Mouse (Mus musculus) lung, postnatal 0 days (tissue): ENCODE results near the gene Tm7sf3. TPM values are rescaled to one million over a fixed set of nuclear protein-coding genes. Genes with fewer than 3 reads are reported as not detected.

Experiments used
- ATAC-seq: fragments of 200-750 bp; cut with Nextera tagmentation; 2 replicates; pipeline ENCODE4 v1.8.0; 2017; ENCODE audit warnings: moderate library complexity
- DNase-seq: peaks from one replicate; pipeline ENCODE4 v3.0.0-alpha.2; 2016; ENCODE audit warnings: low spot score
- H3K27ac ChIP-seq: fragments of 300-500 bp; sonication (generic); 2 replicates; pipeline ENCODE4 v1.5.1; 2014; ENCODE audit warnings: antibody characterized with exemption, mild to moderate bottlenecking, low read length, mixed read lengths
- H3K27me3 ChIP-seq: fragments of 300-500 bp; sonication (generic); replicated peaks from 2 replicates; pipeline ENCODE4 v1.6.1; 2014; ENCODE audit warnings: low read length, mixed read lengths; ENCODE audit not compliant: insufficient read depth
- H3K36me3 ChIP-seq: fragments of 300-500 bp; sonication (generic); 2 replicates; pipeline ENCODE4 v1.6.1; 2014; ENCODE audit warnings: low read length, mixed read lengths; ENCODE audit not compliant: insufficient read depth
- H3K4me1 ChIP-seq: fragments of 300-500 bp; sonication (generic); 2 replicates; pipeline ENCODE4 v1.6.1; 2014; ENCODE audit warnings: antibody characterized with exemption, low read depth, low read length, mixed read lengths; ENCODE audit not compliant: insufficient read depth
- H3K4me2 ChIP-seq: fragments of 300-500 bp; sonication (generic); replicated peaks from 2 replicates; pipeline ENCODE4 v1.6.1; 2014; ENCODE audit warnings: low read depth, mild to moderate bottlenecking, low read length, moderate library complexity, mixed read lengths
- H3K4me3 ChIP-seq: fragments of 300-500 bp; sonication (generic); 2 replicates; pipeline ENCODE4 v1.5.1; 2014; ENCODE audit warnings: low read depth, low read length
- H3K9ac ChIP-seq: fragments of 300-500 bp; sonication (generic); replicated peaks from 2 replicates; pipeline ENCODE4 v1.6.1; 2014; ENCODE audit warnings: low read depth, mild to moderate bottlenecking
- H3K9me3 ChIP-seq: fragments of 300-500 bp; sonication (generic); 2 replicates; pipeline ENCODE4 v1.6.1; 2016; ENCODE audit warnings: low read length, mixed read lengths
- CTCF ChIP-seq: IDR thresholded peaks from 2 replicates; pipeline ENCODE4 v1.5.1; 2016; ENCODE audit warnings: antibody characterized with exemption, mild to moderate bottlenecking
- EP300 ChIP-seq: IDR thresholded peaks from 2 replicates; pipeline ENCODE4 v1.6.1; 2016; ENCODE audit warnings: antibody characterized with exemption, mild to moderate bottlenecking, control low read depth
- WGBS: fragments of 180-500 bp; shearing (Covaris S2); extraction: QIAGEN DNeasy Blood & Tissue Kit; methylation state at CpG from one replicate; pipeline ENCODE4 v1.1.7; 2014; 5-methylcytosine and 5-hydroxymethylcytosine counted together
- polyA plus RNA-seq: library from polyadenylated mRNA; unstranded; fragments of >200 nt; fragmentation: Nextera tagmentation; extraction: Ambion mirVana; gene quantifications from 2 replicates; pipeline ENCODE4 v1.2.1, GENCODE M21; 2015

Gene Tm7sf3
- polyA plus RNA-seq, 1 experiment from 2014 or later, result 21.7 TPM

DNA sequence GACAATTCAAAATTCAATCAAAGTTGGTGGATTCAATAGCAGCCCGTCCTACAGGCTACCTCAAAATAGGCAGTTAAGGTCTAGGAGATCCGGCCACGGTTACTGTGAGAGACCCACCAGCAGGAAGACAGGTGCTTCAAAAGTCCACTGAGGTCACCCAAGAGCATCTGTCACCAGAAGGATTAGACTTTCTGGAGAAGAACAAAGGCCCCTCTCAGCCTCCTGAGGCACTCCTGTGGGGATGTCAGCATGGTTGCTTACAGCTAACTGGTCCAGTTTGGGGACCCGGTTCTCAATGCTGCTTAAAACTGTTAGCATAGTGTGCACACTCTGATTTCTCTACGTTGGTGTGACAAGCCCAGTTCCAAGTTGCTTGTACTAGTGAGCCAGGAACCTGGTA lies 29.5 kb upstream of the Tm7sf3 start:
- no peaks in the 10 kb centered on the region for H3K9me3 ChIP-seq
- no peak overlapping the region for H3K9ac ChIP-seq
- DNase-seq (no peak), ATAC-seq (no peak)
- no peak for TF ChIP-seq CTCF
- no peak for TF ChIP-seq EP300
- H3K27ac ChIP-seq, result no peak overlapping the region
- H3K27me3 ChIP-seq, result no peaks in the 10 kb centered on the region
- no peaks in the 10 kb centered on the region for H3K4me1 ChIP-seq
- H3K4me2 ChIP-seq, result no peak overlapping the region
- no peaks in the 10 kb centered on the region for H3K36me3 ChIP-seq
- H3K4me3 ChIP-seq, result no peak overlapping the region
- 48% methylated on average over 5 of the region's 5 CpGs for WGBS

DNA sequence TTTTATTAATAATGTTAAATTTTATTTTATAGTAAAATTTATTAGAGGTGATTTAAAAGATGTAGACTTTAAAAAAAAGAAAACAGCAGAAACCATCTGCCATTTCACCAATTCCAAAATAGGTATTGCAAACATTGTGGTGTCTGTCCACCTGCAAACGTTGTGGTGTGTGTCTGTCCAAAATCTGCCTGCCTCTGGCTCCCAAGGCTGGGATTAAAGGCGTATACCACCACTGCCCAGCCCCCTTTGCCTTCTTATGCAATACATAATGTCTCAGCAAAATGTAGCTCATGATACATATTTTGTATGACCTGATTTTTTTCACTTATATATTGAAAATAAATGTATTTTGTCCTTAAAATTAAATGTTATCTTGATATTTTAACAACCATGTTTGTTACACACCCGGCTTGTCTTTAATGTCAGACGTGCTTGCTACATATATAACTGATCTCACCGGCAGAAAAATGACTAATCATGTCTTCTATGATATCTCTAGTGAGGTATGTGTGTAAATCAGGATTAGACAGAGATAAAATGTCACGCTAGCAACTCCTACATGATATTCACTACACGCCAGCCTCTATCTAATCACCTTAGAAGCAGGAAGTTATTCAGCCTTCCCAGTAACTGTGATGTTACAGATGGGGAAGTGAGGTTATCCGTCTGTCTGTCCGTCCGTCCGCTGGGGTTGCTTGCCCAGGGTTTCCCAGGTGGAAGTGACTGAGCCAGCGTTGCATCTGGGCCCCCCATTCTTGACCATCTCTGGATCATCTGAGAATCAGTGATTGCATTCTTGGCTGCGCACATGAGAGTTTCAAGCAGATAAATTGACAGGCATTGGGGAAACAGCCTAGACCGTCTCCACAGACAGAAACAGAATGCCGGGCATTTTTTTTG lies 28.6 kb upstream of the Tm7sf3 start:
- H3K4me3 ChIP-seq, result no peak overlapping the region
- H3K9me3 ChIP-seq, result no peaks in the 10 kb centered on the region
- no peak overlapping the region for H3K27ac ChIP-seq
- no peak for ATAC-seq
- H3K9ac ChIP-seq, result no peak overlapping the region
- 68% methylated on average over 15 of the region's 15 CpGs for WGBS
- DNase-seq, result no peak
- H3K4me2 ChIP-seq, result no peak overlapping the region
- no peak for TF ChIP-seq CTCF
- no peak for TF ChIP-seq EP300
- no peaks in the 10 kb centered on the region for H3K4me1 ChIP-seq
- H3K36me3 ChIP-seq, result no peaks in the 10 kb centered on the region
- H3K27me3 ChIP-seq, result no peaks in the 10 kb centered on the region

DNA sequence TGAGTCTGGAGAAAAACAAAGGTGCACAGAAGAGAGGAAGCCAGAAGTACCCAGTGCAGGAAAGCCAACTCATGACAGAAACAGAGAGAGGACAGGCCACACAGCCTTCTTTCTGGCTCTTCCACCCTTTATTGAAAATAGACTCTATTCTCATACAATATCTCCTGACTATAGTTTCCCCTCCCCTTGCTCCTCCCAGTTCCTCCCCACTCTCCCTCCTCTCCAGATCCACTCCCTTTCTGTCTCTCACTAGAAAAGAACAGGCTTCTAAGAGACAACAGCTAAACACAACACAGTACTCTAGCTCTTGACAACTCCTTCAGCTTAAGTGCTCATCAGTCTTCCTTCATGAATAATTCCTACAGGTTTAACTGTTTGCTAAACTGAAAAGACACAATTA lies 26.0 kb upstream of the Tm7sf3 start:
- H3K4me2 ChIP-seq, result no peak overlapping the region
- H3K9ac ChIP-seq, result no peak overlapping the region
- H3K36me3 ChIP-seq, result no peaks in the 10 kb centered on the region
- ATAC-seq, result no peak
- no peaks in the 10 kb centered on the region for H3K9me3 ChIP-seq
- TF ChIP-seq EP300, result no peak
- TF ChIP-seq CTCF, result no peak
- H3K27me3 ChIP-seq, result no peaks in the 10 kb centered on the region
- no peak for DNase-seq
- no peaks in the 10 kb centered on the region for H3K4me1 ChIP-seq
- H3K4me3 ChIP-seq, result no peak overlapping the region
- H3K27ac ChIP-seq, result no peak overlapping the region

DNA sequence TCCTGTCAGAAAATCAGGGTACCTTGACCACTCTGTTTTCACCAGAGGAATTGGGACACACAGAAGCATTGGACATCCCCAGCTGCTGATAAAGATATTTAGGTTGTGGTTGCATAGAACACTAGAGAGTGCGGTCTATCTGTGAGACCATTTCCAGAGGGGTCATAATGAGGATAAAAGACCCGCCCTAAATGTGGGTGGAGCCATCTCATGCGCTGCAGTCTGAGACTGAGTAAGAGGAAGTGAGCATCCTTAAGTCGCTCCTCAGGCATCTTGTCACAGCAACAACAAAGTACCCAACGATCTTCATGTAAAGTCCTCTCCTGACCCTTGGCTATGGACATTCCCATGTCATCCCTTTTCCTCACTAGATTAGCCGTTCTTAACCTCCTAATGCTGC lies 24.2 kb upstream of the Tm7sf3 start:
- Histone ChIP-seq H3K4me2 (no peak overlapping the region), H3K9ac (no peak overlapping the region), H3K36me3 (no peaks in the 10 kb centered on the region), H3K9me3 (no peaks in the 10 kb centered on the region), H3K27ac (no peak overlapping the region), H3K4me3 (no peak overlapping the region), H3K4me1 (no peaks in the 10 kb centered on the region), H3K27me3 (no peaks in the 10 kb centered on the region)
- TF ChIP-seq EP300 (no peak), CTCF (no peak)
- WGBS, result 65% methylated on average over 6 of the region's 6 CpGs
- ATAC-seq (no peak), DNase-seq (no peak)

DNA sequence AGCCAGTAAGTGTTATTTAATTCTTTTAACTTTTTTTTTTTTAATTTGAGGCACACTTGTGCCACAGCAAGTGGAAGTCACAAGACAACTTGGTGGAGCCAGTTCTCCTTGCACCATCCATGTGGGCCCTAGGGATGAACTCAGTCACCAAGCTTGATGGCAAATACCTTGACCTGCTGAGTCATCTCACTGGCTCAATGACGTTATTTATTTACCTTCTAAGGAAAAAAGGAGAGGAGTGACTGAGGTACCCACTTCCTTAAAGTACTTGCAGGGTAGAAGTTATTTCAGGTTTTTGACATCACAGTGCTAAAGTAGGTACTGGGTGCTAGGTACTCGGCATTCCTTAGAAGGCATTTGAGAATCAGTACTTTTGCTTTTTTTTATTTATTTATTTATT lies 22.8 kb upstream of the Tm7sf3 start:
- H3K9me3 ChIP-seq, result no peaks in the 10 kb centered on the region
- H3K4me1 ChIP-seq, result no peaks in the 10 kb centered on the region
- no peak overlapping the region for H3K4me2 ChIP-seq
- no peaks in the 10 kb centered on the region for H3K27me3 ChIP-seq
- 55% methylated on average over 2 of the region's 2 CpGs for WGBS
- ATAC-seq, result no peak
- no peak overlapping the region for H3K9ac ChIP-seq
- no peaks in the 10 kb centered on the region for H3K36me3 ChIP-seq
- no peak overlapping the region for H3K27ac ChIP-seq
- DNase-seq, result peak; percentile 36
- TF ChIP-seq CTCF, result no peak
- no peak for TF ChIP-seq EP300
- H3K4me3 ChIP-seq, result no peak overlapping the region

DNA sequence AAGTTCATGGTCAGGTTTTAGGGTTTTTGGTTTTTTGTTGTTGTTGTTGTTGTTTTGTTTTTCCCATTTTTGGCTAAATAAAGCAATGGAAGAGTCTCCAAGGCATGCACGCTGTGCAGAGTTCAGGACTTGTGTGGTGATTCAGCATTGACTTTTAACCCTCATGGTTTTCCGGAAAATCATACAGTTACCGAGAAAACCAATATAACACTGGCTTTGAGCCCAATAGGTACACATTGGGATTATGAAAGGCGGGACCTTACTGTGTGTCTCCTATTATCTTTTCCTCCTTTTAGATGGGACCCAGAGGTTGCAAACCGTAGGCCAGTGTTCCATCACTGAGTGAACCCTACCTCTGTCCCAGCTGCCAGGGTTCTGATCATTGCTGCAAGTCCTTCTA lies 22.3 kb upstream of the Tm7sf3 start:
- 81% methylated on average over 5 of the region's 5 CpGs for WGBS
- ATAC-seq, result no peak

More for the DNA sequence above, 22.3 kb upstream of the Tm7sf3 start:
- Histone ChIP-seq H3K4me2 (no peak overlapping the region), H3K9me3 (no peaks in the 10 kb centered on the region), H3K27me3 (no peaks in the 10 kb centered on the region), H3K4me3 (no peak overlapping the region), H3K27ac (no peak overlapping the region), H3K4me1 (no peaks in the 10 kb centered on the region), H3K9ac (no peak overlapping the region), H3K36me3 (no peaks in the 10 kb centered on the region)
- no peak for DNase-seq
- TF ChIP-seq CTCF (no peak), EP300 (no peak)
